Mouse (Mus musculus): ENCODE results near the gene Gm17720.

The Gm17720 gene

DNA sequence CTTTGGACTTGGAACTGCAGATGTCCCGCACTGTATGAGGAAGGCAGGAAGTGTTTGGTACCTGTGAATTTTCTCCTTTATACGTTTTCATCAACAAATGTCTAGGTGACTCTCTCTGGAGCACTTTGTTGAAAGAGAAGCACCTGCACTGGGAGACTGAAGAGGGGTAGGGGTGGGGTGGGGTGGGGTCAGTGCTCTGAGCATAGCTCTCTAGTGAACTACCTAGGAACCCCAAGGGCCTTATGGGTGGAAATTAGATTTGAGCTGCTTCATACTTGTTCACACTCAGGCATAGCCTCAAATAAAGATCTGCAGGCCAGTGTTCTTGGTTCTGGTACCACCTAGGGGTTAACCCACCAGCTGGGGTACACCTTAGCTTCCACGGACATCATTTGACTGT, at the start of gene Gm17720:
Gm17720 (minus strand) TSS at position 101 of the 400 bp plus-strand sequence.
- no peak for DNase-seq

- DNase-seq, result peak; percentile 38
Measured at GRCm38 (mm10) chr8:110145538-110145937, 43.0 kb upstream of the Gm17720 start.

GRCm38 (mm10) chr8:110140770-110141169, 38.2 kb upstream of the Gm17720 start:
- no peak for DNase-seq

- DNase-seq, result no peak
Measured at GRCm38 (mm10) chr8:110140156-110140555, 37.6 kb upstream of the Gm17720 start.

DNA sequence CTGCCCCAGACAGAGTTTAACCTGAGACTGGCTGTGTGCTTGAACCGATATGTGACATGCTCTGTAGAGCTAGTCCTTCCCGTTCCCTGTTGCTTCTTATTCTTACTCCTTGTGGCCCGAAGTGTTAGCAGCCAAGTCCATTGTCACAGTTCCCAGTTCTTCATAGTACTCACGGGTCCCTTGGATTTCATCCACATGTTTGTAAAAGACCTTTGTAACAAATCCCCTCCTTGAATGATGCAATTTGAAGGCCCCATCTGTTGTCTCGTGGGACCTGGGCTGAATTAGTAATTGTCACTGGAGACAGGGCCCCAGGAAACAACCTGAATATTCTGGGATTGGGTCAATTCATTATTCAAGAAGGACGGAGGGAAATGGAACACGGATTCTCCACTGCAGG, 33.0 kb upstream of the Gm17720 start:
- DNase-seq, result no peak

DNA sequence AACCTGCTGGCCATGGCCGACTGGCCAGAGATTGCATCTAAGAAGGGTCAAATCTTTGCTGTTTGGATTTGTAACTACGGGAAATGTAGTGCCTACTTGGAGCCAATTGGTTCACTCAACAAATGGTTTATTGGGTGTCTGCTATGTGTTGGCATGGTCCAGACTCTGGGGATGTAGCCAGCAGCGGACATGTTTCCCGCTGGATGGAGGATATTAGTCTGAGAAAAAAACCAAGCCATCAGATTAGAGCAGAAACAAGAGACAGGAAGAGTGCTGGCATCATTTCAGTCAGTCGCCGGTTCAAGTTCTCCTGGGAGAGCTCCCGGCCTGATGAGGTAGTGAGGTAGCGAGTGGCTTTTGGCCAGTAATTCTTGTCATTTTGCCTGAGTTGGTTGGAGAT, 31.7 kb upstream of the Gm17720 start:
- no peak for DNase-seq

- peak; percentile 73 for DNase-seq
Measured at GRCm38 (mm10) chr8:110130537-110130936, 28.0 kb upstream of the Gm17720 start.

DNA sequence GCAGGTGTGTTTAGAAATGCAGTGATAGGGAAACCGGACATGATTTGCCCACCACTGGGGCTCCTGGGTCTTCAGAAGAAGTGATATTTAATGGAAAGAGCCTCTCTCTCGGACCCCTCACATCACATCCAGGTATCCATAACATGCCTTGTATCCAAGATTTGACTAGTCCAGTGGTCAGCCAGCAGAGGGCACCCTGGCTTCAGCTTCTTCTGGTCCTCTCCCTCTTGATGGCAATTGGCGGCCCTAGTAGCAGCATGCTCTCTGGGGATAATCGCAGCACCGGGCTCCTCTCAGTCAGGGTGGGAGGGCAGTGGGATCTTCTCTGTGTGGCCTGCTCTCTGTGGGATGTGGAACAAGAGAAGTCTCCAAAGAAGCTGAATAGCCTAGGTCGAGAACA, 17.2 kb upstream of the Gm17720 start:
- no peak for DNase-seq

GRCm38 (mm10) chr8:110101676-110102075, 877 bp downstream of the Gm17720 start:
- DNase-seq, result no peak

DNA sequence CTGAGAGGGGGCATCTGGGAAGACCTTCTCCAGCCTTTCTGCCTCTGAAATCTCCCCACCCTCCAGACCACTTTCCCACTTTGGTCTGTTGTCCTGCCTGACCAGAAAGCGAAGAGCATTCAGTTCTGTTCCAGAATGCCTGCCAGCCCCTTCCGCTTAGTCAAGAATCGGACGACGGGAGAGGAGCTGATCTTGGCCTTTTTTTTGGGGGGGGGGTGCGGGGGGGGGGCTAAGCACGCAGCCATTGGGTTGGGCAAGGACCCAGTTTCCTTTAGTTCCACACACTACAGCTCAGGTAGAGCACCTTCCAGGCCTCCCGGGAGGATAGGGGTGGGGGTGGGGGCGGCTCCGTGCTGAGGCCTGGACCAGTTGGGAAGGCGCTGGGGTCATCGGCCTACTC, 1.6 kb downstream of the Gm17720 start, which contains the start of gene Gm21964:
Gm21964 (plus strand) TSS at position 301 of the 400 bp plus-strand sequence.
- DNase-seq, result no peak

DNA sequence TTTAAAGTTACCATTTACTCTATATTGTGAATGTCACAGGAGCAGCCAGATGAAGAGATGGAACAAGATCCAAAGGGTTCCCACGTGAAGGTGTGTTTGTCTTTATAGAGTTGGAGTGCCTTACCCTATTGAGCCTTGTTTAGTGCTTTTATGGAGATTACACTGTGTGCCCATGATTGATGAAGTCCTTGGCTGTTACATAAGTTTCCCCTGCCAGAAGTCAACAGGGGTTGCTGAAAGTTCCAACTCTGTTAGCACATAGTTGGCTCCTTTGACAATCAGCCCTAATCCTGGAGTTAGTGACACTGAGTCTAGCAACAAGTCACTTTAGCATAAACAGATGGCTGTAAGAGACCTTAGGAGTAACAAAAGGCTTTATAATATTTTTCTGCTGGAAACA, 10.7 kb downstream of the Gm17720 start:
- DNase-seq, result no peak

GRCm38 (mm10) chr8:110082416-110083105, 20.0 kb downstream of the Gm17720 start:
- no peak for DNase-seq

DNA sequence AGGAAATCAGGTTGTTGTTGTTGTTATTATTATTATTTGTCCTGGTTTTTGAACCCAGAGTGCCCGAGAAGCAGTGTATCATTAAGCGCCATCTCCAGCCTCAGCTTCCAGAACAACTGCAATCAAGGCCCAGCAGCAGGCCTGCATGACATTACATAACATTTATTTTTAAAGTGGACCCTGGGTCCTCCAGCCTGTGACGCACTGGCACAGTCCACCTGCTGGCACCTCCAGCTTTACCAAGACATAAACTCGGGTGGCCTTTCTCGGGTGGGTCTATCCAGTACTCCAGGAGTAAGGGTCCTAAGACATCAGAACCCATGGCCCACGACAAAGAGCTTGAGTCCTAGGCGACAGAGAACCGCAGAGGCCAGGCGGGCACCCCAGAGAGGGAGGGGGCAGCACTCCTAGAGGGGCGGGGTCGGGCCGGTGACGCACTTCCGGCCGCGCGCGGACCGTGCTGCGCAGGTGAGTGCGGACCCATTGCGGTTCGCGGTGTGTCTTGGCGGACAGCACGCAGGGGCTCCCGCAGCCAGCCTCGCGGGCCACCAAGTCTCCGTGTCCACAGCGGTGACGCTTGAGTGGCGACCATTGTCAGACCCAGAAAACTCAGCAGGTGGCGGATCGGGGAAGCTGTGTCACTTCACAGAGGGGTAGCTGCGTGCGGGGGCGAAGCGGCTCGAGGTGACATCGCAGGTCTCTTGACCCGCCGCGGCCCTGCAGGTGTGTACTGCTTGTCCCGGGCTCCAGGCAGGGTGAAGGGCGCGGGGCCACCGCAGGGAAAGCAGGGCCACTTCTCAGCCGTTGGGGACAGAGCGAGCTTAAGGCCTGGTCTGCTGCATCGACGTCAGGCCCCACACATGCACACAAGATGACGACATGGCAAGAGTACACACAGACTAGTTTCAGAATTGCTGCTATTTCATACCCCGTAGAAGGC, 23.0 kb downstream of the Gm17720 start, which contains the start of gene Zfp612:
Zfp612 (plus strand) TSS at position 465 of the 940 bp plus-strand sequence.
- peak; percentile 49 for DNase-seq

- no peak for DNase-seq
Measured at GRCm38 (mm10) chr8:110074496-110074895, 28.1 kb downstream of the Gm17720 start.

GRCm38 (mm10) chr8:110071600-110071999, 31.0 kb downstream of the Gm17720 start:
- DNase-seq, result peak; percentile 54

DNA sequence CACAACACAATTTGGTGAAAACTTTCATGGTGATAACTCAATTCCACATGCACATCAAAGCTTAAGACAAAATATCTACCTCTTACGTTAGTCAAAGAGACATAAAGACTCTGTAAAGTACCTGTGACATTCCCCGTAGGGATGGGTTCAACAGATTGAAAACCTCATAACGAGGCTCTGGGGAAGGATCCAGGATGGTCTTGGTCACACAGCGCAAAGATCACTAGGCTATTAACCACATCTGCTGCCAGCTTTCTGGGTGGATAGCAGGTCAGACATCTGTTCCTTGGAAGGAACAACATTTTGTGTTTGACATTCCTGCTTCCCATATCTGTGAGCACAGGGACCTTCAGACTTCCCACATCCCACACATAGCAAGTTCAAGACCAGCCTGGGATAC, 32.8 kb downstream of the Gm17720 start:
- DNase-seq, result no peak

DNA sequence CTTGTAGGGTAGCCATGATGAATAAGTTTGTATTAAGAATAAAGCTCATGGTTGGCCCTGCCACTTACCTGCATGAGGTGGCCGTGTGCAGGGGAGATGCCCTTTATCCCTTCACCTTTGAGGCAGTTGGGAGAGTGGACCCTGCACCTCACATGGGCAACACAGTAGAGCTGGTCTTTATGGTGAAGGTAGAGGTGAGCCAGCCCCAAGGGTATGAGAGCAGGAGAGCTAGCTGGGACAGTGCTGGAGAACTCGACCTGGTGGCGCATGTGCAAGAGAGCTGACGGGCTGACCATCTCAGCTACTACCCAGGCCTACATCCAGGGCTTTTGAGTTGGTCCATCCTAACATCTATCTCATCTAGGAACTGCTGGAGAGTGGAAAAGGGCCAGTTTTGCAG, 36.9 kb downstream of the Gm17720 start:
- DNase-seq, result no peak

- DNase-seq, result no peak
Measured at GRCm38 (mm10) chr8:110064606-110065365, 37.8 kb downstream of the Gm17720 start.

- DNase-seq, result no peak
Measured at GRCm38 (mm10) chr8:110064161-110064560, 38.4 kb downstream of the Gm17720 start.

DNA sequence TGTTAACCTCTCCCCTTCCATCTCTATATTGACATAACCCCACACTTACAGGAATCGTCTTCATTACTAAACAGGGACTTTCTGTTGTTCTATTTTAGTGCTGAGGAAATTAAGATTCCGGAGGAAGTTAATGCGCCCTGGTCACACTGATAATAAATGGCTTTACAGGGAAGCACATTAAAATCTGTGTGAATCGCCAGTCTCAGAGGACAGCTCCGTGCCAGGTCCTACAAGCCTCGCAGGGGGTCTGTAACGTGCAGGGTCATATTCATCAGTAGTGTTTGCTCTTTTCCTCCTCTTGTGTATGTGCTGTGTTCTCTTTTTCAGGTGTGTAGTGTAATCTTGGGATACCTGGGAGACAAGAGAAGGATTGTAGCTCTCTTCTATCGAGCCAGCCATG, 44.3 kb downstream of the Gm17720 start:
- DNase-seq, result no peak

DNA sequence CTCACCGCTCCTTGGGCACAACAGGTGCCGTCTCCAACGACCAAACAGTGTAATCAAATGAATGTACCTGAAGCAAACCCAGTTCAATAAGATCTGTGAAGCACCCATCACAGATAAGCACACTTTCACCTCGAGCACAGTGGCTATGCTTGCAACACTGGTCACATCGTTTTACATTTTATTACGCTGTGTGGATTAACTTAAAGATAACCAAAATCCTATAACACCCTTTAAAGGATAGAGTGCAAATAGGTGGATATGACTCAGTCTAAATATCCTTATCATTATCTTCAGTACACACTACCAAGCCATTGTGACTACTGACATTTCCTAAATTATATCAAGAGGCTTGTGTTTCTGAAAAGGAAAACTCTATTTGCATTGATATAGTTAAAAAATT, 51.3 kb downstream of the Gm17720 start:
- DNase-seq, result no peak

DNA sequence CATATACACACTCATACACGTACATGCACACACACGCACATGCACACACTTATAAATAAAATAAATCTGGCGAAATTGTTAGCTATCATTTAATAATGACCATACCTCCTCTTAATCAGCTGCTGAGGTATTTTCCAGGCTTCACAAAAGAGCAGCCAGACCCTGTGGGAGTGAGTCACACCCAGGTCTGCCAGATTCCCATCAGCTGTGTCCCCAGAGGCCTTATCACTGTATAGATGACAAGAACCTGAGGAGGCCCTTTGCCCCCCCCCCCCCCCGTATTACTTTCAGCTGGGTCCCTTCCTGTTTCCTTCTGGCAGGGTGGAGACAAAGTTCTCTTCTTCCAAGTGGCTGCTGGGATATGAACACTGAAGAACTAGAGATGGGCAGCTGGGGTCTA, 62.0 kb downstream of the Gm17720 start:
- no peak for DNase-seq

GRCm38 (mm10) chr8:110039659-110040058, 62.9 kb downstream of the Gm17720 start, which contains the start of gene Chst4:
Gene Chst4, minus strand, starts transcription at chr8:110039740.
- no peak for DNase-seq
